Mouse (Mus musculus): ENCODE data around the gene Tmem132d. TPM values are rescaled to one million over a fixed set of nuclear protein-coding genes. Genes with fewer than 3 reads are reported as not detected.
"Not testable (repeated sequence)": the region's sequence is repeated elsewhere in the genome, so short reads cannot be mapped to it uniquely, and the experiment has no call there.

The Tmem132d gene
- polyA plus RNA-seq, 1 experiment from 2014 or later, result 4.1 TPM

GRCm38 (mm10) chr5:127980003-127980358, 452.9 kb downstream of the Tmem132d start:
- not testable (repeated sequence) for H3K9ac ChIP-seq (replicated peaks; ENCODE audit: low read length); DNase-seq; H3K4me1 ChIP-seq (ENCODE audit: control insufficient read depth, insufficient read depth, low read length); ATAC-seq (ENCODE audit: low FRiP score, low TSS enrichment); H3K4me3 ChIP-seq (replicated peaks; ENCODE audit: low read depth, low read length); H3K9me3 ChIP-seq (ENCODE audit: control insufficient read depth, low read length); H3K27ac ChIP-seq (replicated peaks; ENCODE audit: low read depth, low read length); H3K36me3 ChIP-seq (ENCODE audit: control insufficient read depth, insufficient read depth, low read length); H3K4me2 ChIP-seq (ENCODE audit: low read length); H3K27me3 ChIP-seq (ENCODE audit: control insufficient read depth, insufficient read depth, low read length)
- 47% methylated on average over 6 of the region's 6 CpGs for WGBS

GRCm38 (mm10) chr5:127979329-127980002, 453.4 kb downstream of the Tmem132d start:
- ATAC-seq (ENCODE audit: low FRiP score, low TSS enrichment), result no peak
- no peak for DNase-seq
- H3K4me2 ChIP-seq (ENCODE audit: low read length), result no peak overlapping the region
- H3K4me3 ChIP-seq (replicated peaks; ENCODE audit: low read depth, low read length), result no peak overlapping the region
- no peak overlapping the region for H3K27ac ChIP-seq (replicated peaks; ENCODE audit: low read depth, low read length)
- H3K9me3 ChIP-seq (ENCODE audit: control insufficient read depth, low read length), result no peaks in the 10 kb centered on the region
- H3K4me1 ChIP-seq (ENCODE audit: control insufficient read depth, insufficient read depth, low read length), result no peaks in the 10 kb centered on the region
- no peaks in the 10 kb centered on the region for H3K27me3 ChIP-seq (ENCODE audit: control insufficient read depth, insufficient read depth, low read length)
- no peaks in the 10 kb centered on the region for H3K36me3 ChIP-seq (ENCODE audit: control insufficient read depth, insufficient read depth, low read length)
- H3K9ac ChIP-seq (replicated peaks; ENCODE audit: low read length), result no peak overlapping the region
- 42% methylated on average over 6 of the region's 6 CpGs for WGBS

- WGBS, result 13% methylated on average over 10 of the region's 10 CpGs
- ATAC-seq (ENCODE audit: low FRiP score, low TSS enrichment) (no peak), DNase-seq (peak; percentile 74)
- no peaks in the 10 kb centered on the region for H3K36me3 ChIP-seq (ENCODE audit: control insufficient read depth, insufficient read depth, low read length)
- no peak overlapping the region for H3K4me3 ChIP-seq (replicated peaks; ENCODE audit: low read depth, low read length)
- no peaks in the 10 kb centered on the region for H3K27me3 ChIP-seq (ENCODE audit: control insufficient read depth, insufficient read depth, low read length)
- no peak overlapping the region for H3K4me2 ChIP-seq (ENCODE audit: low read length)
- H3K27ac ChIP-seq (replicated peaks; ENCODE audit: low read depth, low read length), result 0 out of 2 replicates have a peak overlapping the region, but pooled peaks have one; percentile 3
- no peak overlapping the region for H3K9ac ChIP-seq (replicated peaks; ENCODE audit: low read length)
- H3K9me3 ChIP-seq (ENCODE audit: control insufficient read depth, low read length), result no peaks in the 10 kb centered on the region
- H3K4me1 ChIP-seq (ENCODE audit: control insufficient read depth, insufficient read depth, low read length), result no peaks in the 10 kb centered on the region
These were observed 456.2 kb downstream of the Tmem132d start for GRCm38 (mm10) chr5:127976661-127977060.

- Histone ChIP-seq H3K4me1 (ENCODE audit: control insufficient read depth, insufficient read depth, low read length) (no peaks in the 10 kb centered on the region), H3K27ac (replicated peaks; ENCODE audit: low read depth, low read length) (no peak overlapping the region), H3K9ac (replicated peaks; ENCODE audit: low read length) (no peak overlapping the region), H3K4me3 (replicated peaks; ENCODE audit: low read depth, low read length) (no peak overlapping the region), H3K9me3 (ENCODE audit: control insufficient read depth, low read length) (no peaks in the 10 kb centered on the region), H3K4me2 (ENCODE audit: low read length) (no peak overlapping the region), H3K27me3 (ENCODE audit: control insufficient read depth, insufficient read depth, low read length) (no peaks in the 10 kb centered on the region), H3K36me3 (ENCODE audit: control insufficient read depth, insufficient read depth, low read length) (no peaks in the 10 kb centered on the region)
- WGBS, result 91% methylated on average over 3 of the region's 3 CpGs
- DNase-seq (no peak), ATAC-seq (ENCODE audit: low FRiP score, low TSS enrichment) (no peak)
These were observed 467.2 kb downstream of the Tmem132d start for GRCm38 (mm10) chr5:127965700-127966099.

- no peaks in the 10 kb centered on the region for H3K4me1 ChIP-seq (ENCODE audit: control insufficient read depth, insufficient read depth, low read length)
- H3K27me3 ChIP-seq (ENCODE audit: control insufficient read depth, insufficient read depth, low read length), result no peaks in the 10 kb centered on the region
- 93% methylated on average over 4 of the region's 4 CpGs for WGBS
- no peaks in the 10 kb centered on the region for H3K9me3 ChIP-seq (ENCODE audit: control insufficient read depth, low read length)
- DNase-seq (no peak), ATAC-seq (ENCODE audit: low FRiP score, low TSS enrichment) (no peak)
- H3K27ac ChIP-seq (replicated peaks; ENCODE audit: low read depth, low read length), result no peak overlapping the region
- no peaks in the 10 kb centered on the region for H3K36me3 ChIP-seq (ENCODE audit: control insufficient read depth, insufficient read depth, low read length)
- H3K4me2 ChIP-seq (ENCODE audit: low read length), result no peak overlapping the region
- no peak overlapping the region for H3K9ac ChIP-seq (replicated peaks; ENCODE audit: low read length)
- no peak overlapping the region for H3K4me3 ChIP-seq (replicated peaks; ENCODE audit: low read depth, low read length)
These were observed 470.2 kb downstream of the Tmem132d start for GRCm38 (mm10) chr5:127962656-127963055.

GRCm38 (mm10) chr5:127956511-127957097, 476.3 kb downstream of the Tmem132d start:
- no peaks in the 10 kb centered on the region for H3K36me3 ChIP-seq (ENCODE audit: control insufficient read depth, insufficient read depth, low read length)
- no peaks in the 10 kb centered on the region for H3K9me3 ChIP-seq (ENCODE audit: control insufficient read depth, low read length)
- no peak overlapping the region for H3K4me2 ChIP-seq (ENCODE audit: low read length)
- no peaks in the 10 kb centered on the region for H3K27me3 ChIP-seq (ENCODE audit: control insufficient read depth, insufficient read depth, low read length)
- H3K4me1 ChIP-seq (ENCODE audit: control insufficient read depth, insufficient read depth, low read length), result no peaks in the 10 kb centered on the region
- DNase-seq, result peak; percentile 26
- ATAC-seq (ENCODE audit: low FRiP score, low TSS enrichment), result no peak
- WGBS, result 77% methylated on average over 17 of the region's 17 CpGs
- no peak overlapping the region for H3K4me3 ChIP-seq (replicated peaks; ENCODE audit: low read depth, low read length)
- H3K27ac ChIP-seq (replicated peaks; ENCODE audit: low read depth, low read length), result no peak overlapping the region
- H3K9ac ChIP-seq (replicated peaks; ENCODE audit: low read length), result no peak overlapping the region

- H3K27me3 ChIP-seq (ENCODE audit: control insufficient read depth, insufficient read depth, low read length), result no peaks in the 10 kb centered on the region
- no peaks in the 10 kb centered on the region for H3K4me1 ChIP-seq (ENCODE audit: control insufficient read depth, insufficient read depth, low read length)
- WGBS, result 70% methylated on average over 16 of the region's 16 CpGs
- no peak for ATAC-seq (ENCODE audit: low FRiP score, low TSS enrichment)
- no peak overlapping the region for H3K9ac ChIP-seq (replicated peaks; ENCODE audit: low read length)
- H3K36me3 ChIP-seq (ENCODE audit: control insufficient read depth, insufficient read depth, low read length), result no peaks in the 10 kb centered on the region
- no peaks in the 10 kb centered on the region for H3K9me3 ChIP-seq (ENCODE audit: control insufficient read depth, low read length)
- H3K4me2 ChIP-seq (ENCODE audit: low read length), result no peak overlapping the region
- no peak overlapping the region for H3K4me3 ChIP-seq (replicated peaks; ENCODE audit: low read depth, low read length)
- H3K27ac ChIP-seq (replicated peaks; ENCODE audit: low read depth, low read length), result no peak overlapping the region
- no peak for DNase-seq
These were observed 478.6 kb downstream of the Tmem132d start for GRCm38 (mm10) chr5:127954231-127954790.

GRCm38 (mm10) chr5:127952800-127953199, 480.1 kb downstream of the Tmem132d start:
- Histone ChIP-seq H3K4me3 (replicated peaks; ENCODE audit: low read depth, low read length) (no peak overlapping the region), H3K9ac (replicated peaks; ENCODE audit: low read length) (no peak overlapping the region), H3K36me3 (ENCODE audit: control insufficient read depth, insufficient read depth, low read length) (no peaks in the 10 kb centered on the region), H3K27me3 (ENCODE audit: control insufficient read depth, insufficient read depth, low read length) (no peaks in the 10 kb centered on the region), H3K4me1 (ENCODE audit: control insufficient read depth, insufficient read depth, low read length) (no peaks in the 10 kb centered on the region), H3K4me2 (ENCODE audit: low read length) (no peak overlapping the region), H3K9me3 (ENCODE audit: control insufficient read depth, low read length) (no peaks in the 10 kb centered on the region), H3K27ac (replicated peaks; ENCODE audit: low read depth, low read length) (no peak overlapping the region)
- 62% methylated on average over 6 of the region's 6 CpGs for WGBS
- DNase-seq (no peak), ATAC-seq (ENCODE audit: low FRiP score, low TSS enrichment) (no peak)

- Histone ChIP-seq H3K4me2 (ENCODE audit: low read length) (no peak overlapping the region), H3K4me1 (ENCODE audit: control insufficient read depth, insufficient read depth, low read length) (no peaks in the 10 kb centered on the region), H3K9ac (replicated peaks; ENCODE audit: low read length) (no peak overlapping the region), H3K27ac (replicated peaks; ENCODE audit: low read depth, low read length) (no peak overlapping the region), H3K27me3 (ENCODE audit: control insufficient read depth, insufficient read depth, low read length) (no peaks in the 10 kb centered on the region), H3K9me3 (ENCODE audit: control insufficient read depth, low read length) (no peaks in the 10 kb centered on the region), H3K4me3 (replicated peaks; ENCODE audit: low read depth, low read length) (no peak overlapping the region), H3K36me3 (ENCODE audit: control insufficient read depth, insufficient read depth, low read length) (no peaks in the 10 kb centered on the region)
- ATAC-seq (ENCODE audit: low FRiP score, low TSS enrichment) (no peak), DNase-seq (no peak)
- WGBS, result 68% methylated on average over 4 of the region's 4 CpGs
These were observed 482.3 kb downstream of the Tmem132d start for GRCm38 (mm10) chr5:127950574-127950973.
